Mouse (Mus musculus): ENCODE results near the gene Pkd1l1. TPM values are rescaled to one million over a fixed set of nuclear protein-coding genes. Genes with fewer than 3 reads are reported as not detected.

Pkd1l1 gene
- polyA plus RNA-seq, 1 experiment, result 0.19 TPM

GRCm38 (mm10) chr11:8848049-8848448 lies 125.0 kb downstream of the Pkd1l1 start:
- Histone ChIP-seq H3K36me3 (ENCODE audit: control insufficient read depth) (no peaks in the 10 kb centered on the region), H3K4me1 (ENCODE audit: control insufficient read depth) (no peaks in the 10 kb centered on the region), H3K27me3 (ENCODE audit: control insufficient read depth) (no peaks in the 10 kb centered on the region), H3K4me3 (replicated peaks) (no peak overlapping the region), H3K9me3 (ENCODE audit: control insufficient read depth, low read length) (no peaks in the 10 kb centered on the region)
- TF ChIP-seq TAL1 (IDR thresholded peaks at IDR 0.05; ENCODE audit: low read length) (no peak), GATA1 (IDR thresholded peaks at IDR 0.05; ENCODE audit: low read length) (no peak)

GRCm38 (mm10) chr11:8847627-8848026 lies 125.4 kb downstream of the Pkd1l1 start:
- no peaks in the 10 kb centered on the region for H3K9me3 ChIP-seq (ENCODE audit: control insufficient read depth, low read length)
- no peaks in the 10 kb centered on the region for H3K36me3 ChIP-seq (ENCODE audit: control insufficient read depth)
- no peak overlapping the region for H3K4me3 ChIP-seq (replicated peaks)
- H3K27me3 ChIP-seq (ENCODE audit: control insufficient read depth), result no peaks in the 10 kb centered on the region
- H3K4me1 ChIP-seq (ENCODE audit: control insufficient read depth), result no peaks in the 10 kb centered on the region
- TF ChIP-seq GATA1 (IDR thresholded peaks at IDR 0.05; ENCODE audit: low read length) (no peak), TAL1 (IDR thresholded peaks at IDR 0.05; ENCODE audit: low read length) (no peak)

- no peaks in the 10 kb centered on the region for H3K36me3 ChIP-seq (ENCODE audit: control insufficient read depth)
- no peaks in the 10 kb centered on the region for H3K27me3 ChIP-seq (ENCODE audit: control insufficient read depth)
- H3K4me1 ChIP-seq (ENCODE audit: control insufficient read depth), result no peaks in the 10 kb centered on the region
- H3K4me3 ChIP-seq (replicated peaks), result no peak overlapping the region
- H3K9me3 ChIP-seq (ENCODE audit: control insufficient read depth, low read length), result no peaks in the 10 kb centered on the region
- no peak for TF ChIP-seq GATA1 (IDR thresholded peaks at IDR 0.05; ENCODE audit: low read length)
- TF ChIP-seq TAL1 (IDR thresholded peaks at IDR 0.05; ENCODE audit: low read length), result no peak
These were observed 136.9 kb downstream of the Pkd1l1 start for GRCm38 (mm10) chr11:8836176-8836575.

- no peaks in the 10 kb centered on the region for H3K4me1 ChIP-seq (ENCODE audit: control insufficient read depth)
- H3K36me3 ChIP-seq (ENCODE audit: control insufficient read depth), result no peaks in the 10 kb centered on the region
- H3K9me3 ChIP-seq (ENCODE audit: control insufficient read depth, low read length), result no peaks in the 10 kb centered on the region
- TF ChIP-seq GATA1 (IDR thresholded peaks at IDR 0.05; ENCODE audit: low read length) (no peak), TAL1 (IDR thresholded peaks at IDR 0.05; ENCODE audit: low read length) (no peak)
- no peaks in the 10 kb centered on the region for H3K27me3 ChIP-seq (ENCODE audit: control insufficient read depth)
- no peak overlapping the region for H3K4me3 ChIP-seq (replicated peaks)
These were observed 138.9 kb downstream of the Pkd1l1 start for GRCm38 (mm10) chr11:8834121-8834520.

GRCm38 (mm10) chr11:8830551-8830950 lies 142.5 kb downstream of the Pkd1l1 start:
- no peak for TF ChIP-seq TAL1 (IDR thresholded peaks at IDR 0.05; ENCODE audit: low read length)
- TF ChIP-seq GATA1 (IDR thresholded peaks at IDR 0.05; ENCODE audit: low read length), result no peak
- no peaks in the 10 kb centered on the region for H3K36me3 ChIP-seq (ENCODE audit: control insufficient read depth)
- H3K4me1 ChIP-seq (ENCODE audit: control insufficient read depth), result no peaks in the 10 kb centered on the region
- H3K4me3 ChIP-seq (replicated peaks), result no peak overlapping the region
- H3K9me3 ChIP-seq (ENCODE audit: control insufficient read depth, low read length), result no peaks in the 10 kb centered on the region
- H3K27me3 ChIP-seq (ENCODE audit: control insufficient read depth), result no peaks in the 10 kb centered on the region

- Histone ChIP-seq H3K9me3 (ENCODE audit: control insufficient read depth, low read length) (no peaks in the 10 kb centered on the region), H3K36me3 (ENCODE audit: control insufficient read depth) (no peaks in the 10 kb centered on the region), H3K27me3 (ENCODE audit: control insufficient read depth) (no peaks in the 10 kb centered on the region), H3K4me1 (ENCODE audit: control insufficient read depth) (no peaks in the 10 kb centered on the region), H3K4me3 (replicated peaks) (no peak overlapping the region)
- TF ChIP-seq GATA1 (IDR thresholded peaks at IDR 0.05; ENCODE audit: low read length) (no peak), TAL1 (IDR thresholded peaks at IDR 0.05; ENCODE audit: low read length) (no peak)
These were observed 143.5 kb downstream of the Pkd1l1 start for GRCm38 (mm10) chr11:8829561-8829960.

GRCm38 (mm10) chr11:8828836-8829526 lies 144.1 kb downstream of the Pkd1l1 start:
- H3K4me3 ChIP-seq (replicated peaks), result no peak overlapping the region
- TF ChIP-seq TAL1 (IDR thresholded peaks at IDR 0.05; ENCODE audit: low read length), result no peak
- no peak for TF ChIP-seq GATA1 (IDR thresholded peaks at IDR 0.05; ENCODE audit: low read length)
- no peaks in the 10 kb centered on the region for H3K27me3 ChIP-seq (ENCODE audit: control insufficient read depth)
- H3K36me3 ChIP-seq (ENCODE audit: control insufficient read depth), result no peaks in the 10 kb centered on the region
- no peaks in the 10 kb centered on the region for H3K4me1 ChIP-seq (ENCODE audit: control insufficient read depth)
- no peaks in the 10 kb centered on the region for H3K9me3 ChIP-seq (ENCODE audit: control insufficient read depth, low read length)

GRCm38 (mm10) chr11:8826609-8827008 lies 146.5 kb downstream of the Pkd1l1 start:
- TF ChIP-seq GATA1 (IDR thresholded peaks at IDR 0.05; ENCODE audit: low read length), result no peak
- TF ChIP-seq TAL1 (IDR thresholded peaks at IDR 0.05; ENCODE audit: low read length), result no peak
- H3K4me1 ChIP-seq (ENCODE audit: control insufficient read depth), result no peaks in the 10 kb centered on the region; the same call in 1 of the 2 replicates
- H3K9me3 ChIP-seq (ENCODE audit: control insufficient read depth, low read length), result no peaks in the 10 kb centered on the region
- H3K36me3 ChIP-seq (ENCODE audit: control insufficient read depth), result no peaks in the 10 kb centered on the region
- no peak overlapping the region for H3K4me3 ChIP-seq (replicated peaks)
- H3K27me3 ChIP-seq (ENCODE audit: control insufficient read depth), result no peaks in the 10 kb centered on the region

- no peaks in the 10 kb centered on the region for H3K36me3 ChIP-seq (ENCODE audit: control insufficient read depth)
- no peaks in the 10 kb centered on the region for H3K27me3 ChIP-seq (ENCODE audit: control insufficient read depth)
- H3K9me3 ChIP-seq (ENCODE audit: control insufficient read depth, low read length), result no peaks in the 10 kb centered on the region
- peaks cover 4% of the 10 kb centered on the region for H3K4me1 ChIP-seq (ENCODE audit: control insufficient read depth)
- H3K4me3 ChIP-seq (replicated peaks), result no peak overlapping the region
- TF ChIP-seq GATA1 (IDR thresholded peaks at IDR 0.05; ENCODE audit: low read length), result no peak
- TF ChIP-seq TAL1 (IDR thresholded peaks at IDR 0.05; ENCODE audit: low read length), result no peak
These were observed 147.0 kb downstream of the Pkd1l1 start for GRCm38 (mm10) chr11:8826046-8826445.

- Histone ChIP-seq H3K27me3 (ENCODE audit: control insufficient read depth) (no peaks in the 10 kb centered on the region), H3K36me3 (ENCODE audit: control insufficient read depth) (no peaks in the 10 kb centered on the region), H3K9me3 (ENCODE audit: control insufficient read depth, low read length) (no peaks in the 10 kb centered on the region), H3K4me1 (ENCODE audit: control insufficient read depth) (peaks cover 4% of the 10 kb centered on the region), H3K4me3 (replicated peaks) (no peak overlapping the region)
- TF ChIP-seq GATA1 (IDR thresholded peaks at IDR 0.05; ENCODE audit: low read length) (no peak), TAL1 (IDR thresholded peaks at IDR 0.05; ENCODE audit: low read length) (no peak)
These were observed 147.7 kb downstream of the Pkd1l1 start for GRCm38 (mm10) chr11:8825413-8825812.
